Mouse (Mus musculus): Measurements from ENCODE around the gene C77080. TPM values are rescaled to one million over a fixed set of nuclear protein-coding genes. Genes with fewer than 3 reads are reported as not detected.
A peak's percentile ranks its signal among the peaks of the same experiment; 100 is the strongest.

C77080 gene
- 5.1 and 5.4 TPM in 2 replicates for polyA plus RNA-seq (2015; fragmentation: Nextera tagmentation; extraction: Ambion mirVana)

DNA sequence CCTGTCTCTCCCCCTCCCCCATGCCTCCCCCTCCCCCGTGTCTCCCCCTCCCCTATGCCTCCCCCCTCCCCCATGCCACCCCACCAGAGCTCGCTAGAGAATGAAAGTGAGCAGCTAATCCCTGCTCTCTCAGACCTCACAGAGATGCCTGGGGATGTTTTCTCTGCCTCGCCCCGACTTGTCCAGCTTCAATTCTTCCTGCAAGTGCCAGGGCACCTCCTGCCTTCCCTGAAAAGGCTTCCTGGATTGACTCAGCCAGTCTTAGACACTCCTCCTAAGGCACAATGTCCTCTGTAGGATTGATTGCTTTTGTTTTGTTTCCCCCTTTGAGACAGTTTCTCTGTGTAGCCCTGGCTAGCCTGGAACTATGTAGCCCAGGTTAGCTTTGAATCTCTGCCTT is at the start of gene C77080:
C77080 (minus strand) TSS at position 209 of the 400 bp plus-strand sequence.
- WGBS, result 0% methylated on average over 3 of the region's 4 CpGs
- H3K4me3 ChIP-seq (replicated peaks), result no peak within 1 kb of the TSS
- H3K4me2 ChIP-seq (replicated peaks), result no peak within 1 kb of the TSS
- ATAC-seq, result no peak
- no peaks in the 10 kb centered on the region; the same call in 1 of the 2 replicates for H3K27me3 ChIP-seq
- no peaks in the 10 kb centered on the region for H3K36me3 ChIP-seq
- no peaks in the 10 kb centered on the region for H3K9me3 ChIP-seq
- H3K4me1 ChIP-seq (replicated peaks), result peaks cover 29% of the 10 kb centered on the region
- H3K9ac ChIP-seq (replicated peaks), result 0 out of 2 replicates have a peak within 1 kb of the TSS, but pooled peaks have one; percentile 0
- H3K27ac ChIP-seq, result no peak within 1 kb of the TSS; the same call in 1 of the 2 replicates

DNA sequence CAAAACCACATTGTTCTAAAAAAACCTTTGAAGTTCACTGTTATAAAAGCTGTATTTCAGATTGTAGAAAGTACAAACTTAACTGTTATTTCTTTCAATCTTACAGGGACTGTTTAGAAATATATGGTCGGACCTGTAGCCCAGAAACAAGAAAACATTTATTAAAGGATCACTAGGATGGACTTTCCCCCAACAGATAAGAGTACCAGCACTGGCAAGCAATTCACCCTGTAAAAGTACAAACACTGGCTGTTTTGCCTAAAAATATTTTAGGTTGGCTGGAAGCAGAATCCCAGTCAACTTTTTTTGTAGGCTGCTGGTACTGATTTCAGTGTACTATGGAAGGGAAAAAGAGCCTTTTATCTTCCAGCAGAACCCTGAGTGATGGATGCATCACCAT is 46.7 kb upstream of the C77080 start:
- 92% methylated on average over 1 of the region's 1 CpGs for WGBS
- H3K4me3 ChIP-seq (replicated peaks), result no peak overlapping the region
- no peak overlapping the region for H3K27ac ChIP-seq
- no peaks in the 10 kb centered on the region for H3K9me3 ChIP-seq
- no peaks in the 10 kb centered on the region for H3K27me3 ChIP-seq
- no peak for ATAC-seq
- H3K4me1 ChIP-seq (replicated peaks), result no peaks in the 10 kb centered on the region
- H3K36me3 ChIP-seq, result peaks cover 67% of the 10 kb centered on the region
- no peak overlapping the region for H3K9ac ChIP-seq (replicated peaks)
- H3K4me2 ChIP-seq (replicated peaks), result no peak overlapping the region

DNA sequence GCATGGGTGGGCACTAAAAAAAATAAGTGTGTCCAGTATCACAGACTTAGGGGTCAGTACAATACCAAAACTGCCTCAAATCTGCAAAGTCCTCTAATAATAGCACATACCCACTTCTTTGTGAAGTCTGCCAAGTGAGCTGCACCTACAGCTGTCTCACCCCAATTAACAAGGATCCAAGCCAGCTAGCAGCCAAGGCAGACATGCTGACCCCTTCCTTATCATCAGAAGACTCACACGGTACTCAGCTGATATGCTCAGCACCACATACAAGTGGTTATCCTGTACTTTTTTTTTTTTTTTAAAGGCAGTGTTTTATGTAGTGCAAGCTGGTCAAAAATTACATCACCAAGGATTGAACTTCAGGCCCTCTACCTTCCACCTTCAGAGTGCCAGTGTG is 43.1 kb upstream of the C77080 start:
- no peaks in the 10 kb centered on the region for H3K27me3 ChIP-seq
- no peak for ATAC-seq
- H3K9me3 ChIP-seq, result no peaks in the 10 kb centered on the region
- no peak overlapping the region for H3K4me2 ChIP-seq (replicated peaks)
- H3K4me3 ChIP-seq (replicated peaks), result no peak overlapping the region
- WGBS, result 78% methylated on average over 1 of the region's 1 CpGs
- H3K9ac ChIP-seq (replicated peaks), result no peak overlapping the region
- no peak overlapping the region for H3K27ac ChIP-seq
- 0 out of 2 replicates have a peak, but pooled peaks cover under 1% of the 10 kb centered on the region for H3K4me1 ChIP-seq (replicated peaks)
- H3K36me3 ChIP-seq, result peaks cover 39% of the 10 kb centered on the region

DNA sequence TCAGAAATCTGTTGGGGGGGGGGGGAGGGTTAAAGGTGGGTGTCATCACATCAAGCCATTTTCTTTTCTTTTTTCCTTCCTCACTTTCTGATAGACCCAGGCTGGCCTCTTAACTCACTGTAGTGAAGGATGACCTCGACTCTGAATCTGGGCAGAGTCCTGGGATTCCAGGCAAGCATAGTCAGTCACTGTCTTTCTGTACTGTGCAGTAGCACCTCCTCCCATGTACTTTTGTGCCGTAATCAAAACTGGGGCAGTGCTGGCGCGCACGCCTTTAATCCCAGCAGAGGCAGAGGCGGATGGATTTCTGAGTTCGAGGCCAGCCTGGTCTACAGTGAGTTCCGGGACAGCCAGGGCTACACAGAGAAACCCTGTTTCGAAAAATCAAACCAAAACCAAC is 42.6 kb upstream of the C77080 start:
- Histone ChIP-seq H3K9ac (replicated peaks) (no peak overlapping the region), H3K9me3 (no peaks in the 10 kb centered on the region), H3K27me3 (no peaks in the 10 kb centered on the region), H3K4me2 (replicated peaks) (no peak overlapping the region), H3K4me3 (replicated peaks) (no peak overlapping the region), H3K36me3 (peaks cover 34% of the 10 kb centered on the region), H3K27ac (no peak overlapping the region), H3K4me1 (replicated peaks) (peaks cover 6% of the 10 kb centered on the region; the same call in 1 of the 2 replicates)
- no peak for ATAC-seq
- WGBS, result 93% methylated on average over 9 of the region's 9 CpGs

GRCm38 (mm10) chr4:129303401-129303800 is 42.2 kb upstream of the C77080 start:
- peaks cover 30% of the 10 kb centered on the region for H3K36me3 ChIP-seq
- H3K4me3 ChIP-seq (replicated peaks), result no peak overlapping the region
- H3K4me2 ChIP-seq (replicated peaks), result no peak overlapping the region
- H3K9ac ChIP-seq (replicated peaks), result no peak overlapping the region
- no peaks in the 10 kb centered on the region for H3K9me3 ChIP-seq
- H3K4me1 ChIP-seq (replicated peaks), result peaks cover 10% of the 10 kb centered on the region
- no peaks in the 10 kb centered on the region for H3K27me3 ChIP-seq
- ATAC-seq, result no peak
- WGBS, result 73% methylated on average over 5 of the region's 5 CpGs
- no peak overlapping the region for H3K27ac ChIP-seq

DNA sequence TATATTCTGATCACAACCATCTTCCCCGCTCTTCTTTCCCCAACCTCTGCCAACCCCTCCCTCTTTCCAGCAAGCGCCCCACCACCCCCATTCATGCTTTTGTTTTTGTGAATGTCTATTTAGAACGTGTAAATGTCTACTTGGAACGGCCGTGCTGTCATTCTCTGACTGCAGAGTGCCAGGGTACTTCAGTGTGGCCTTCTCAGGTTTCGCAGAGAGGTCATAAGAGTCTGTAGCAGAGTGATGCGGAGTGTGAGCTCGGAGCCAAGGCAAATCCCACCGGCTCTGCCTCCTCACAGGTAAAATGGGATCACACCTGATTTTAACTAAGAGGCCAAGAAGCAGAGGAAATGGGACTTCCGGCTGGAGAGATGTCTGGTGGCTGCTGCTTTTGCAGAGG is 37.9 kb upstream of the C77080 start:
- no peaks in the 10 kb centered on the region for H3K27me3 ChIP-seq
- WGBS, result 53% methylated on average over 10 of the region's 10 CpGs
- H3K36me3 ChIP-seq, result no peaks in the 10 kb centered on the region
- no peak overlapping the region for H3K4me2 ChIP-seq (replicated peaks)
- no peaks in the 10 kb centered on the region for H3K9me3 ChIP-seq
- peaks cover 15% of the 10 kb centered on the region for H3K4me1 ChIP-seq (replicated peaks)
- H3K4me3 ChIP-seq (replicated peaks), result no peak overlapping the region
- no peak overlapping the region for H3K27ac ChIP-seq
- H3K9ac ChIP-seq (replicated peaks), result no peak overlapping the region
- no peak for ATAC-seq

DNA sequence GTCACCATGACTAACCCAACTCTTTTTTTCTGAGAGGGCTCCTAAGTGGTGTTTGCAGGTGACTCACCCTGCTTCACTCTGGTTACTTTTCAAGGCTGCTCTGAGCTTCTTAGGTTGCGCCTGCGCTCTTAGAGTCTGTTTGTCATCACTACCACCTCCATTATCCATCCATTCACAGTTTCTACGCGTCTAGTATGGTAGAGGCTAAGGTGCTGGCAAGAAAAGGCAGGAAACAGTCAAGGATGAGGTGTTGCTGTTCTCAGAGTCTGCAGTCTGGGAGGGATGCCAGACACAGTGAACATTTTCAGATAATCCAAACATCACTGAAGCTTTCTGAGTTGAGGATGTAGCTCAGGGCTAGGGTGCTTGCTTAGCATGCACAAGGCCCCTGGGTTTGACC is 36.5 kb upstream of the C77080 start:
- H3K4me2 ChIP-seq (replicated peaks), result no peak overlapping the region
- no peak for ATAC-seq
- no peaks in the 10 kb centered on the region for H3K9me3 ChIP-seq
- no peak overlapping the region for H3K27ac ChIP-seq
- peaks cover 15% of the 10 kb centered on the region for H3K4me1 ChIP-seq (replicated peaks)
- peaks cover 3% of the 10 kb centered on the region; the same call in 1 of the 2 replicates for H3K27me3 ChIP-seq
- no peak overlapping the region for H3K9ac ChIP-seq (replicated peaks)
- 93% methylated on average over 4 of the region's 4 CpGs for WGBS
- no peak overlapping the region for H3K4me3 ChIP-seq (replicated peaks)
- H3K36me3 ChIP-seq, result no peaks in the 10 kb centered on the region

DNA sequence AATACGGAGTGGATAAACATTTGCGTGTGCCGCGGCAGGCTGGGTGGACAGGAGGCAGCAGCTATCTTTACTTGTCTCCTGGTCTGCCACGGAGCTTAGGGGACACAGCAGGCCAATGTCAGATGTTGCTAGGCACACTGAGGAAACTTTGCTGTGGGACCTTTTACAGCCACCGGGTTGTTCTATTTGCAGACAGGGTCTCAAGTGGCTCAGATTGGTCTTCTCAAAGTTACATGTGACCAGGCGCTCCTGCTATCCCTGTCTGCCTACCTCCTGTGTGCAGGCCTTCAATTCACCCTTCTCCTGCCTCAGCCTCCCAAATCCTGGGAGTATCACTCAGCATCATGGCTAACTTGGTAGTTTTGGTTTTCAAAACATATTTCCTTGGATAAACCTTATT is 34.9 kb upstream of the C77080 start:
- H3K27ac ChIP-seq, result no peak overlapping the region
- no peaks in the 10 kb centered on the region for H3K36me3 ChIP-seq
- 92% methylated on average over 7 of the region's 7 CpGs for WGBS
- H3K9me3 ChIP-seq, result no peaks in the 10 kb centered on the region
- no peak overlapping the region for H3K4me2 ChIP-seq (replicated peaks)
- peaks cover 15% of the 10 kb centered on the region for H3K4me1 ChIP-seq (replicated peaks)
- no peak for ATAC-seq
- no peak overlapping the region for H3K4me3 ChIP-seq (replicated peaks)
- H3K9ac ChIP-seq (replicated peaks), result no peak overlapping the region
- H3K27me3 ChIP-seq, result peaks cover 3% of the 10 kb centered on the region; the same call in 1 of the 2 replicates

DNA sequence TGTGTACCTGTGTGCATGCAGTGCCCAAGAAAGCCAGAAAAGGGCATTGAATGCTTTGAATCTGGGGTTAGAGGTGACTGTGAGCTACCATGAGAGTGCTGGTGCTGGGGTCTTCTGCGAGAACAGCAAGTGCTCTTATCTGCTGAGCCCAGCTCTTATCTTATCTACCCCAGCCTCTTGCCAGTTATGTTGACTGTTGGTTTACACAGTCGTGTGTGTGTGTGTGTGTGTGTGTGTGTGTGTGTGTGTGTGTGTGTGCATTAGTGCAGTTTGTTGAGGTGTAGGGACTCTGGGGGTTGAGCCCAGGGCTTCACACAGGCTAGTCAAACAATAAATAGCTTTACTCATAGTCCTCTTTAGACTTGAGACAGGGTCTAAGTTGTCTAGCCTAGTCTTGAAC is 34.0 kb upstream of the C77080 start:
- Histone ChIP-seq H3K9ac (replicated peaks) (no peak overlapping the region), H3K36me3 (no peaks in the 10 kb centered on the region), H3K27me3 (peaks cover 3% of the 10 kb centered on the region; the same call in 1 of the 2 replicates), H3K4me2 (replicated peaks) (no peak overlapping the region), H3K4me1 (replicated peaks) (peaks cover 15% of the 10 kb centered on the region), H3K9me3 (no peaks in the 10 kb centered on the region), H3K27ac (no peak overlapping the region), H3K4me3 (replicated peaks) (no peak overlapping the region)
- no peak for ATAC-seq
- WGBS, result 85% methylated on average over 2 of the region's 2 CpGs

DNA sequence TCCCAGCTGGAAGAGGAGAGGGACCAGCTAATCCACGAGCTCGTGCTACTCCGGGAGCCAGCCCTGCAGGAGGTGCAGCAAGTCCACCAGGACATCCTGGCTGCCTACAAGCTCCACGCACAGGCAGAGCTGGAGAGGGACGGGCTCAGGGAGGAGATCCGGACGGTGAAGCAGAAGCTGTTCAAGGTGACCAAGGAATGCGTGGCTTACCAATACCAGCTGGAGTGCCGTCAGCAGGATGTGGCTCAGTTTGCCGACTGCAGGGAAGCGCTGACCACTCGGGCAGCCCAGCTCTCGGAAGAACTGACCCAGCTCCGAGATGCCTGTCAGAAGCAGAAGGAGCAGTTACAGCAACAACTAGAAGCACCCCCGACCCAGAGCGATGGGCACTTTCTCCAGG is 32.5 kb upstream of the C77080 start:
- ATAC-seq, result no peak

DNA sequence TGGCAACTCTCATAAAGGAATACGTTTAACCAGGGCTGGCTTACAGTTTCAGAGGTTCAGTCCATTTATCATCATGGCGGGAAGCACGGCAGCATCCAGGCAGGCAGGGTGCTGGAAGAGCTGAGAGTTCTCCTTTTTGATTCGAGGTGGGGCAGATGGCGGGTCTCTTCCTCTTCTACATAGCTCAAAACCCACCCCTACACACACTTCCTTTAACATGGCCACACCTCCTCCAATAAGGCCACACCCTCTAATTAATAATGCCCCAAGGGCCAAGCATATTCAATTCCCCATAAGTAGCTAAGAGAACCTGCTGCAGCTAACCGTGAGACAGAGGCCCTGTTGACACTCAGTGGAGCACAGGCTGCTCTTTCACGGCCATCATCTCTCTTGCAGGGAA is 31.6 kb upstream of the C77080 start:
- ATAC-seq, result no peak
- no peak overlapping the region for H3K9ac ChIP-seq (replicated peaks)
- H3K36me3 ChIP-seq, result no peaks in the 10 kb centered on the region
- no peak overlapping the region for H3K4me2 ChIP-seq (replicated peaks)
- H3K27ac ChIP-seq, result no peak overlapping the region
- H3K4me1 ChIP-seq (replicated peaks), result peaks cover 7% of the 10 kb centered on the region
- H3K4me3 ChIP-seq (replicated peaks), result no peak overlapping the region
- WGBS, result 65% methylated on average over 7 of the region's 7 CpGs
- peaks cover 13% of the 10 kb centered on the region for H3K27me3 ChIP-seq
- no peaks in the 10 kb centered on the region for H3K9me3 ChIP-seq

More for the DNA sequence above, 32.5 kb upstream of the C77080 start:
- H3K27me3 ChIP-seq, result peaks cover 5% of the 10 kb centered on the region
- H3K36me3 ChIP-seq, result no peaks in the 10 kb centered on the region
- H3K27ac ChIP-seq, result no peak overlapping the region
- no peak overlapping the region for H3K4me2 ChIP-seq (replicated peaks)
- peaks cover 8% of the 10 kb centered on the region for H3K4me1 ChIP-seq (replicated peaks)
- no peak overlapping the region for H3K4me3 ChIP-seq (replicated peaks)
- WGBS, result 34% methylated on average over 16 of the region's 16 CpGs
- no peak overlapping the region for H3K9ac ChIP-seq (replicated peaks)
- H3K9me3 ChIP-seq, result no peaks in the 10 kb centered on the region

DNA sequence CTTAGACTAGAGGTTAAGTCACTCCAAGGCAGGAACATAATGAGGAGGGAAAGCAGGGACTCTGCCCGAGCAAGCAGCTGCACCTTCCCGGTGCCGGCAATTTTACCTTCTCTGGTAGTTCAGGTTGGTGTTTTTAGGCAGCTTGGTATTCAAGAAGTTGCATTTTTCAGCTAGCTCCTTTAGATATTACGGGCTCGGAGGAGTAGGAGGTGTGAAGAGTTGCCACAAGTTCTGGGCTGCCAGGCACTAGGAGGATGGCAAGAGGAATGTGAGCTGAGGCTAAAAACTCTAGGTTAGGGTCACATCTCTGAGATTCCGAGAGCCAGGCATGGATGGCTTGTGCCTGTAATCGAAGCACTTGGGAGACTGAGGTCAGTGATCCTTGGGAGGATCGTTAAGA is 28.5 kb upstream of the C77080 start:
- Histone ChIP-seq H3K4me3 (replicated peaks) (no peak overlapping the region), H3K4me1 (replicated peaks) (peaks cover 25% of the 10 kb centered on the region), H3K36me3 (no peaks in the 10 kb centered on the region), H3K9me3 (no peaks in the 10 kb centered on the region), H3K27ac (no peak overlapping the region), H3K27me3 (peaks cover 27% of the 10 kb centered on the region), H3K9ac (replicated peaks) (no peak overlapping the region), H3K4me2 (replicated peaks) (no peak overlapping the region)
- WGBS, result 93% methylated on average over 8 of the region's 8 CpGs
- ATAC-seq, result no peak

GRCm38 (mm10) chr4:129288067-129288466 is 26.9 kb upstream of the C77080 start:
- Histone ChIP-seq H3K4me3 (replicated peaks) (peak overlapping the region; percentile 47; the same call in 1 of the 2 replicates), H3K27me3 (peaks cover 26% of the 10 kb centered on the region), H3K9ac (replicated peaks) (no peak overlapping the region), H3K9me3 (no peaks in the 10 kb centered on the region), H3K36me3 (no peaks in the 10 kb centered on the region), H3K4me1 (replicated peaks) (peaks cover 25% of the 10 kb centered on the region), H3K4me2 (replicated peaks) (peak overlapping the region; percentile 87), H3K27ac (no peak overlapping the region)
- WGBS, result 31% methylated on average over 3 of the region's 3 CpGs
- no peak for ATAC-seq

Measured in midbrain, embryonic 13.5 days (tissue).